Mouse (Mus musculus): Measurements from ENCODE around the gene Pgm5.

- TF ChIP-seq EP300 (IDR thresholded peaks at IDR 0.05; ENCODE audit: low read depth in 1 of 2, low read length in 2 of 2): no peak
- no peak for TF ChIP-seq ETS1 (IDR thresholded peaks at IDR 0.05; ENCODE audit: low read depth, low read length)
- TF ChIP-seq MEF2A (IDR thresholded peaks at IDR 0.05; ENCODE audit: extremely low read depth, insufficient replicate concordance, low read depth, low read length, poor library complexity, severe bottlenecking): no peak
- no peak for TF ChIP-seq CTCF (IDR thresholded peaks at IDR 0.05 in 2 of 3, conservative IDR thresholded peaks at IDR 0.05 in 1 of 3; ENCODE audit: control insufficient read depth in 1 of 3, insufficient read depth in 1 of 3, low read depth in 2 of 3, low read length in 3 of 3, poor library complexity in 1 of 3, severe bottlenecking in 1 of 3)
- TF ChIP-seq BHLHE40 (IDR thresholded peaks at IDR 0.05; ENCODE audit: borderline replicate concordance, low read depth, low read length): no peak
- TF ChIP-seq RCOR1 (IDR thresholded peaks at IDR 0.05; ENCODE audit: low read depth, low read length): no peak
- no peak for TF ChIP-seq KAT2A (conservative IDR thresholded peaks at IDR 0.05; ENCODE audit: low read depth, low read length)
- no peak for TF ChIP-seq POLR2A (IDR thresholded peaks at IDR 0.05; ENCODE audit: control insufficient read depth in 1 of 2, insufficient read depth in 1 of 2, low read depth in 1 of 2, low read length in 2 of 2, poor library complexity in 1 of 2)
- no peak for TF ChIP-seq POLR2AphosphoS2 (IDR thresholded peaks at IDR 0.05; ENCODE audit: low read length)
- no peak for TF ChIP-seq ZNF384 (IDR thresholded peaks at IDR 0.05; ENCODE audit: low read depth, low read length)
- TF ChIP-seq GATA1 (IDR thresholded peaks at IDR 0.05; ENCODE audit: low read depth, low read length): no peak
- no peak for TF ChIP-seq ELF1 (IDR thresholded peaks at IDR 0.05; ENCODE audit: low read depth, low read length)
Observed at GRCm38 (mm10) chr19:24686411-24686810, 175.2 kb downstream of the Pgm5 start.

Measured in MEL (cell line).